Mouse (Mus musculus) left cerebral cortex, adult 6 months (tissue): Measurements from ENCODE around the gene Tmem234. TPM values are rescaled to one million over a fixed set of nuclear protein-coding genes. Genes with fewer than 3 reads are reported as not detected.

ENCODE experiments used
- long read RNA-seq, 2 experiments: library from polyadenylated mRNA; unstranded; transcript quantifications; one replicate each; pipeline ENCODE4 v2.0.0; 2019 to 2020
- polyA plus RNA-seq: library from polyadenylated mRNA; unstranded; fragments of <200 nt; fragmentation: Nextera tagmentation; gene quantifications from 2 replicates; pipeline ENCODE4 v1.2.3, GENCODE M21; 2021

The Tmem234 gene
- polyA plus RNA-seq, result 192 and 235 TPM in 2 replicates
- long read RNA-seq, experiment 1, transcript Tmem234-201 (5 exons, 1,437 nt), result major isoform, 41 of 101 reads
- long read RNA-seq, experiment 1, transcript Tmem234-210 (5 exons, 1,519 nt), result minor isoform, 19 of 101 reads
- long read RNA-seq, experiment 1, partial matches to known transcripts, result 2 of 101 reads
- long read RNA-seq, experiment 1, other reads (novel, unspliced or antisense), result 30 of 101 reads
- long read RNA-seq, experiment 2, transcript Tmem234-210 (5 exons, 1,519 nt), result minor isoform, 54 of 198 reads
- long read RNA-seq, experiment 2, transcript Tmem234-201 (5 exons, 1,437 nt), result major isoform, 69 of 198 reads
- long read RNA-seq, experiment 2, transcript Tmem234-212 (6 exons, 680 nt), result minor isoform, 5 of 198 reads
- long read RNA-seq, experiment 2, partial matches to known transcripts, result 18 of 198 reads
- long read RNA-seq, experiment 2, other reads (novel, unspliced or antisense), result 40 of 198 reads

GRCm38 (mm10) chr4:129600233-129601158 lies at the start of gene Tmem234, which contains the start of gene Eif3i:
Gene Tmem234 (plus strand): TSS chr4:129600668.
Gene Eif3i (minus strand): TSS chr4:129600648.

DNA sequence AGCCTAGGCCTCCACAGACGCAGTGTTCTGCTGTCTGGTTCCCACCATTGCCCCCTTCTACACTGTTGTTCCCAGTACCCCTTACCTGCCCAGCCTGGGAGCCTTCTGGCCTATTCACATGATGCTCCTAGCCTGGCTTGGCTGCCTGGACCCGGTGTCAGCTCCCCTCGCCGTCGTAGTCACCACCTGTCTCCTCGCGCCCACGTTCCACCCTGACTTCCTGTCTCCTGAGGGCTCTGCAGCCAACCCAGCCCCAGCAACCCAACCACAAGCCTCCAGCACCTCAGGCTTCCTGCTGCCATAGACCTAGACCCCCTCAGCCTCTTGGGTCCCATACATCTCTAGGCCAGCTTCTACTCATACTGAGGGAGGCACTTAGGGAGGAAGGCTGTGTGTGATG lies 27.0 kb upstream of the Tmem234 start, which contains the start of gene Lck:
TSS of gene Lck (minus strand) at position 212 of the 400 bp plus-strand sequence.

DNA sequence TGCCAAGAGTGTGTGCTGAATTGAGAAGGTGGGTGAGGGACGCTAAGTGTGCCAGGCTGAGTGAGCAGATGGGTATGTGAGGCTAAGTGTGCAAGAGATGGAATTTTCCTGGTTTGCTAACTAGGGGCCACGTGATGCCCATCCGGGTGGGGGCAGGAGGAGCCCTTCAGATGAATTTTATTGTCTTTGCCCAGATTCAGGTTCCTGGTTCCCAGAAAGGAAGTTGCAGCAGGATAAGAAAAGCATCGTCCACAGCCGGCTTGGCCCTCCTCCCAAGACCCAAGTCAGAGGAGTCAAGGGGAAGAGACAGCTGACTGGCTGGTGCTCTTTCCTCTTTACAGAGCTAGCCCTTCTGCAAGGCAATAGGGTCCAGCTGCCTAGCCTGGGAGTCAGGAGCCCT lies 22.0 kb upstream of the Tmem234 start, which contains the start of gene Fam167b:
TSS of gene Fam167b (minus strand) at position 84 of the 400 bp plus-strand sequence.

DNA sequence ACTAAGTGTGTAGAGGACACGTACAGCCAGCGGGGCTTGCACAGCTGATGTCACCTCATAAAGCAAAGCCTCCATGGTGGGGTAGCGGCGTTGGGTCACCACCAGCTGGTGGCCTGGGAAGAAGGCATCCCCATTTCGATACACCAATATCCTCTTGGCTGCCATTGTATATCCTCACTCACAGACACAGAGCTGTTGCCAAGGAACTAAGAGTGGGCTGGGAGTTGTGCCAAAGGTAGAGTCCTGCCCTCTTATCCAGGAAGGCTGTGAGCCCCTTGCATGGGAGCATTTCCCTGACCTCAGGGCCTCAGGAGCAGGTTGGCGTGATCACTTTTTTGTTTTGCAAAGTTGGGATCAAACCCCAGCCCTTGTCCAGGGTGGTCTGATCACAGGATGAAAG lies 13.6 kb downstream of the Tmem234 start, which contains the start of gene Dcdc2b:
TSS of gene Dcdc2b (minus strand) at position 165 of the 400 bp plus-strand sequence.

GRCm38 (mm10) chr4:129618786-129619691 lies 18.6 kb downstream of the Tmem234 start, which contains the start of gene Iqcc:
Gene Iqcc (minus strand): TSS chr4:129619099.

DNA sequence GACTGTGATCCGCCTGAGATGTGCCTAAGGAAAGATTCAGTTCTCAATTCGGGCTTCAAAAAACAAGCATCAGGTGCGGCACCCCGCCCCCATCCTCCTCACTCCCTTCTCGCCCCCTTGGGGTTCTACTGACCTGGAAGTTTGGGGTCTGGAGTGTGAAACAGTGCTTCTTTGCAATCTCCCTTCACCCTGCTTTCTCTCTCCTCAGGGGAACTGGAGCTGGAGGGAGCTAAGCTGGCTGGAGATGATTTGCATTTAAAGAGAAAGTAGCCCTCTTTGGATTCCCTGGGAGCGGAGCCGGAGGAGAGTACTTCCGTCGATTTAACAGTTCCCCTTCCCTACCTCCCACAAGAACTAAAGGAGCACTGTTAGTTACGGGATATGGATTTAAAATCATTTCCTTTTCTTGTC lies 23.2 kb downstream of the Tmem234 start, which contains the start of gene Ccdc28b:
TSS of gene Ccdc28b (minus strand) at position 267 of the 411 bp plus-strand sequence.

DNA sequence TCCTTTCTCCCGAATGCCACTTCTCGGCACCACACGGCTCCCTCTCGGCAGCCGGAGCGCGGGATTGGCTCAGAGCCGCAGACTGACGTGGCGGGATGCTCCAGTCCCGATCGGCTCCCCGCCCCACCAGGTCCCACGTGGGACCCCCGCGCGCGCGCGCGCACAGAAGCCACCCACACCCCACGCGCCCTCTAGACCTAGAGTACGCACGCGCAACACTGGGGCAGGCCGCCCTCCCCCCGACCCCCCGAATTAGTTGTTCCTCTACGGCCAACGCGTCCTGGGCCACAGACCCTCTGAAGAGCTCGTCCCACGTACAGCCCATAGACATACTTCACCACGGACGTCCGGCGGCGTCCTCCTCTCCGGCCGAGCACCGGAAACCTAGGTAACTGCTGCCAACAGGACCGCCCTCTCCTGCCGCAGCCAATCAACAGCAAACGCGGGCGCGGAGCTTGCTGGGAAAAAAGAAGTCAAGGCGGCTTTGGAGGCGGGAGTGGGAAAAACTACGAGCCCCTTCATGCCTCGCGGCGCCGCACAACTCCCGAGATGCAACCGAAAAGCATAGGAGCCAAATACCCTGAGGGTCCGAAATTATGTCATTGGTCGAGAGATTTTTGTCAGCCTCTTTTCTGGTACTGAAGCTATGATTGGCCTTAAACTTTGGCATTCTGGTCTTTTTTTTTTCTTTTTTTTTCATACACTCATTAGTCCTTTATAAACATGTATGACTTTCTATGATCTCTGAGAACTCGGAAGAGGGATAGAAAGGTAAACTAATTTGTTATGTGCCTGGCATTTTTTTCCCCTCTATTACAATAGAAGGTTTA lies 40.4 kb downstream of the Tmem234 start, which contains the start of gene Txlna:
TSS of gene Txlna (minus strand) at position 428 of the 830 bp plus-strand sequence.

GRCm38 (mm10) chr4:129672083-129672877 lies 71.8 kb downstream of the Tmem234 start, which contains the start of gene Kpna6:
Gene Kpna6 (minus strand): TSS chr4:129672767.

Other genes with a start within 250 kb of the Tmem234 start
- gene Zbtb8a, start 222.6 kb upstream of the Tmem234 start, polyA plus RNA-seq, result 5.9 and 6.3 TPM in 2 replicates
- gene Zbtb8b, start 159.8 kb upstream of the Tmem234 start, polyA plus RNA-seq, result 1.7 and 2.1 TPM in 2 replicates
- gene Bsdc1, start 139.1 kb upstream of the Tmem234 start, polyA plus RNA-seq, result 10.7 and 16.6 TPM in 2 replicates
- not detected in 2 replicates for gene Tssk3, start 109.6 kb upstream of the Tmem234 start, polyA plus RNA-seq
- gene Fam229a, start 109.5 kb upstream of the Tmem234 start, polyA plus RNA-seq, result 0.79 and 1.7 TPM in 2 replicates
- 21.0 and 51.8 TPM in 2 replicates for gene Marcksl1, start 87.1 kb upstream of the Tmem234 start, polyA plus RNA-seq
- gene Hdac1, start 58.0 kb upstream of the Tmem234 start, polyA plus RNA-seq, result 14.8 and 17.3 TPM in 2 replicates
- gene Lck, start 27.0 kb upstream of the Tmem234 start, polyA plus RNA-seq, result 1.9 and 2.3 TPM in 2 replicates
- gene Fam167b, start 22.1 kb upstream of the Tmem234 start, polyA plus RNA-seq, result 1.2 and 2.0 TPM in 2 replicates
- gene Eif3i, start within 50 bp of the Tmem234 start, polyA plus RNA-seq, result 253 and 304 TPM in 2 replicates
- gene Dcdc2b, start 13.6 kb downstream of the Tmem234 start, polyA plus RNA-seq, result 3.3 and 4.0 TPM in 2 replicates
- 28.3 and 34.4 TPM in 2 replicates for gene Iqcc, start 18.4 kb downstream of the Tmem234 start, polyA plus RNA-seq
- gene Ccdc28b, start 23.3 kb downstream of the Tmem234 start, polyA plus RNA-seq, result 30.0 and 36.6 TPM in 2 replicates
- 15.0 and 16.5 TPM in 2 replicates for gene Txlna, start 40.4 kb downstream of the Tmem234 start, polyA plus RNA-seq
- gene Kpna6, start 72.1 kb downstream of the Tmem234 start, polyA plus RNA-seq, result 8.9 and 10.7 TPM in 2 replicates
- 6.0 and 13.0 TPM in 2 replicates for gene Tmem39b, start 96.2 kb downstream of the Tmem234 start, polyA plus RNA-seq
- gene Khdrbs1, start 141.6 kb downstream of the Tmem234 start, polyA plus RNA-seq, result 22.8 and 56.9 TPM in 2 replicates
- 125 and 264 TPM in 2 replicates for gene Ptp4a2, start 210.6 kb downstream of the Tmem234 start, polyA plus RNA-seq